Mouse (Mus musculus) urinary bladder, postnatal 25 days (tissue): ENCODE measurements around the gene Chrnb1.

Source experiments
- DNase-seq: peaks from one replicate; pipeline ENCODE4 v3.0.0; 2022; ENCODE audit warnings: low spot score

Chrnb1 gene

GRCm38 (mm10) chr11:69774961-69775360 lies 20.8 kb downstream of the Chrnb1 start:
- DNase-seq = no peak

DNA sequence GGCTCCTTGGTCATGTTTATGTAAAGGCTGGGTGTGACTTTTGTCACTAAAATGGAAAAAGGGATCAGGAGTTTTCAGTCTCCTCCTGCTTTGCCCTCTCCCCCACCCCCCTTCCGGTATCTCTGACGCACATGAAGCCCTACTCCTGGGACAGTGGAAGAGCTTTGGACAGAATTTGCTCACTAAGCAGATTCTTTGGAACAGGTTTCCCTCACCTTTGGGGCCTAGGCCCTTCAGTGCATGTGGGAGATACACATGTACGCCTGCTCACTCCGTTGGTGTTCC lies 28.2 kb downstream of the Chrnb1 start:
- no peak for DNase-seq

DNA sequence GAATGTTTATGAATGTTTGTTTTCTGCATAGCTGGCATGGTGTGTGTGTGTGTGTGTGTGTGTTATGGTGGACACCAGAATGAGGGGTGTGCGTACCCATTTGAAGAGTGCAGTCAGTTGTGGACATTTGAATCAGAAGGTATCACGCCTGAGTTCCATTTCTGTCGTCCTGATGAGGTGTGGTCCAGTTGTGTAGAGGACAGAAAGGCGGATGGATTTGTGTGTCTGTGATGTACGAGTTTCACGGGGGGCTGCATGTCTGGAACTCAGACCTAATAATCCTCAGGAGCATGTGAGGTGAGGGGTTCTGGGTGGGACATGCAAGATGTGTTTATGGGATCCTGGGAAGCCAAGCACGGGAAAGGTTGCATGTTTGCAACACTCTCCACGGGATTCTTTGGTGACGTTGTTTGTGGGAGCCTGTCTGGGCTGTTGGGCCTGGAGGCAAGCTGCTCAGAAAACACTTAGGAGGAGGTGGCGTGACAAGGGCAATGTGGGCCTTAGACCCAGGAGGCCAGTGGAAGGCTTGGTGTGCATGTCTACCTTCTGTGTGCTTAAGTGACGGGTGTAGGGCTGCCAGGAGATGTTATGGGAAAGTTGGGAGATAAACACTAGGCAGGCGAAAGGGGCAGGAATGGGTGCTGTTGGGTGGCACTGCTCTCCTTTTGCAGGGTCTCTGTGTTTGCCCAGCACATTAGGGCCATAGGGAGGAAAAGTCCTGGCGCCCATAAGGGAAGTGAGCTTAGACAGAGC lies 28.7 kb downstream of the Chrnb1 start:
- DNase-seq = no peak

DNA sequence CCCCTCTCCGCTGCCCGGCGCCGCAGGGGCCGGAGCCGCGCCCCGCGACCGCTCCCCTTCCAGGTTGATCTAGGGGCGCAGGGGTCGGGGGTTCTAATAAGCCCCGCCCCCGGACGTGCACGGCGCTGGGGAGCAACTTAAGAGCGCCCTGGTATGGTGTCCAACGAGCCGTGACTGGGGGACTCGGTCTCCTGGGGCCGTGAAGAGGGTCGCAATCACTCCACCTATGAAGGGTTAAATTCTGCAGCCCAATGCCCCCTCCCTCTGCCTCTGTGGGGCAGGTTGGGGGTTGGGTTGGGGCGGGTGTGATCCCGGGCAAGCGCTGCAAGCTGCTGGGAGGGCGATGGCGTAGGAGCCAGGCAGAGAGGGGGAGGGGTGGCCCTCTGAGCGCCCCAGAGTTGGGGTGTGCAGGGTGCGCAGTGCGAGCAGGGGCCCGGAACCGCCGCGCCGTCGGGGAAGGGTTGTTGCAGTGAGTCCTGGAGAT lies 29.6 kb downstream of the Chrnb1 start:
- DNase-seq = peak; percentile 68

GRCm38 (mm10) chr11:69765221-69766125 lies 30.3 kb downstream of the Chrnb1 start, which contains the start of gene Zbtb4:
Zbtb4 (plus strand) TSS chr11:69765912.
- DNase-seq = peak; percentile 36

DNA sequence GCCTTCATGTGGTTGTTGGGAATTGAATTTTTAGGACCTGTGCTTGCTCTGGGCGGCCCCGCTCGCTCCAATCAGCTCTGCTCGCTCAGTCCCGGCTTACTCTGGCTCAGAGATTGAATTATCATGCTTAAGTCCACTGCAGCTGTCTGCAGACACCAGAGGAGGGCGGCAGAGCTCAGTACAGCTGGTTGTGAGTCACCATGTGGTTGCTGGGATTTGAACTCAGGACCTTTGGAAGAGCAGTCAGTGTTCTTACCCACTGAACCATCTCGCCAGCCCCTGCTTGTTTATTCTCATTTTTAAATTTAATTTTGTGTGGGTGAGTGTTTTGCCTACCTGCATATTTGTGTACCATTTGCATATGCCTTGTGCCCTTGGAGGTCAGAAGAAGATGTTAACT lies 32.2 kb downstream of the Chrnb1 start:
- no peak for DNase-seq

DNA sequence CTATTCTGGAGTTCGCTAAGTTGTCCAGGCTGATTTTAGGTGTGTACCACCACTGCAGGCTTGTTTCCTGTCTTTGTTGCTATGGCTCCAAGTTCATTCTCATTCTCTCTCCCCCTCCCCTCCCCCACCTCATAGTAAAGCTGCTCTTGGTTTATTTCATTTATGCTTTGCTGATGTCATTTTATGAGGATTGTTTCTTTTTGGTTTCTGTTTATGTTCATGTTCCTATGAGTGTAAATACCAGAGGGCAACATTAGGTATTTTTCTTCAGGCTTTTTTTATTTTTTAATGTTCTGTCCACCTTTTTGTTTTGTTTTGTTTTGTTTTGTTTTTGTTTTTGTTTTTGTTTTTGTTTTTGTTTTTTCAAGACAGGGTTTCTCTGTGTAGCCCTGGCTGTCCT lies 33.9 kb downstream of the Chrnb1 start, which contains the start of gene Slc35g3:
Gene Slc35g3, minus strand, starts transcription at position 101 of the 400 bp plus-strand sequence.
- no peak for DNase-seq

DNA sequence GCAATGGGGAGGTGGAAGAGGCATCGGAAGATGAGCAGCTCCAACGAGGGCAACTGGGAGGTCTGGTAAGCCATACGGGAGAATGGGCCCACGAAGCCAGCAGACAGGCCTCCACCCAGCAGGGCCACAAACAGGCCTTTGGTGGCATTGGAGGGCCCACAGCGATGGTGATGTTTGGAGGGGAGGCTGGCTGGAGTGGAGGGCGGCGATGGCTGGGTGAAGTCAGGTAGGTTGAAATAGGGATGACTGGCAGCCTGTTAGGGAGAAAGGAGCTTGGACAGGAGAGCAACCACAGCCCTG lies 34.9 kb downstream of the Chrnb1 start:
- DNase-seq = no peak

- no peak for DNase-seq
Observed at GRCm38 (mm10) chr11:69760160-69760900, 35.4 kb downstream of the Chrnb1 start.

GRCm38 (mm10) chr11:69758971-69759721 lies 36.6 kb downstream of the Chrnb1 start:
- peak; percentile 70 for DNase-seq

GRCm38 (mm10) chr11:69758478-69758970 lies 37.2 kb downstream of the Chrnb1 start, which contains the start of gene Polr2a:
Polr2a (minus strand) TSS chr11:69758637.
- peak; percentile 98 for DNase-seq

- peak; percentile 98 for DNase-seq
Observed at GRCm38 (mm10) chr11:69758090-69758456, 37.7 kb downstream of the Chrnb1 start.

GRCm38 (mm10) chr11:69757303-69758089 lies 38.2 kb downstream of the Chrnb1 start:
- no peak for DNase-seq

DNA sequence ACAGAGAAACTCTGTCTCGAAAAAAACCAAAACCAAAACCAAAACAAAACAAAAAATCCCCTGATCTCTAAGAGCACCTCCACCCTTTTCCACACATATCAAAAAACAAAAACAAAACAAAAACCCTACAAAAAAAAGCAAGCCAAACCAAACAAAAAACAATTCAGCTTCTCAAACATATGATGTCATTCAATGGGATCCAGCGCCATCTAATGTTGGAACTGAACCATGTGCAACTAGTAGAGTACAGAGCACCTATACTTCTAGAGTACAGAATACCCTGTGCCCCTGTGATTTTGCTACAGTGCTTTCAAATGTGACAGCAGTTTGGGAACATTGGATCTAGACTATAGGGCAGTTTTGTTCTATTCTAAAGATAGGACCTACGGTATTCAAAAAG lies 41.0 kb downstream of the Chrnb1 start:
- no peak for DNase-seq

DNA sequence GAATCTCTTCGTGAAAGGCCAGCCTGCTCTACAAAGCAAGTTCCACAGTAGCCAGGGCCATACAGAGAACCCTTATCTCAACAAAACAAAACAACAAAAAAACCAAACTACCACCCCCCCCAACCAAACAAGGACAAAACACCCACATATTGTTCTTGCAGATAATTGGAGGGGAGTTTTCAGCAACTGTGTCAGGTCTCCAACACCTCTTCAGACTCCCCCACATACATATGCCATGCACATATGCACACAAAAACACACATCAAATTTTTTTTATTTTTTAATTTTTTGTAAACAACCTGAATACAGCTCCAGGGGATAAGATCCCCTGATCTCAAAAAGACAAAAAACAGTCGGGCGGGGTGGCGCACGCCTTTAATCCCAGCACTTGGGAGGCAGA lies 41.5 kb downstream of the Chrnb1 start:
- DNase-seq = no peak

DNA sequence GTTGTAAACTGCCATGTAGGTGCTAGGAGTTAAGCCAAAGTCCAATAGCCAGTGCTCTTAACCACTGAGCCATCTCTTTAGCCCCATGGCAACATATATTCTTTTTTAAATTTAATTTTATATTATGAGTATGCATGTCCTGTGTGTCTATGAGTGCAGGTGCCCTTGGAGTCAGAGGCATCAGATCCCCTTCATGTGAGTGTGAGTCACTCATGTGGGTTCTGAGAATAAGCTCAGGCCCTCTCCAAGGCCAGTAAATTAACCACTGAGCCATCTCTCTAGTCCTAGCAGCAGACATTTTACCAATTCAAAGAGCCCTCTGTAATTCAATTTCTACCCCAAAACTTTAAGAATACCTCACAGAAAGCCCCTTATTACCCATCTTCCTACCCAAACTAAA lies 43.1 kb downstream of the Chrnb1 start:
- DNase-seq = no peak

GRCm38 (mm10) chr11:69751635-69752034 lies 44.1 kb downstream of the Chrnb1 start:
- DNase-seq = no peak
